In genomic region chr19:7417911-7418849, GRCm38 (mm10) we compare ENCODE assay signal across 8 mouse cellular contexts. TPM values are rescaled to one million over a fixed set of nuclear protein-coding genes. Genes with fewer than 3 reads are reported as not detected.
DNase-seq lines count a peak whose midpoint lies in the region; ATAC-seq and TF ChIP-seq lines count a peak whose summit lies in the region.

No protein-coding gene starts in this region.

- H3K4me1 ChIP-seq in ES-E14 (ENCODE audit: control insufficient read depth in 2 of 2, insufficient read depth in 2 of 2, low read length in 2 of 2, poor library complexity in 1 of 2) = peaks cover 0 to 13% of the 10 kb centered on the region in 2 experiments; a peak in 2 of 4 replicates
- H3K4me1 ChIP-seq in forebrain, embryonic 13.5 days = peaks cover 58% of the 10 kb centered on the region
- peaks cover 23% of the 10 kb centered on the region for H3K4me1 ChIP-seq in lung, postnatal 0 days (ENCODE audit: insufficient read depth, low read depth, low read length)
- peaks cover 26% of the 10 kb centered on the region for H3K4me1 ChIP-seq in thymus, adult 2 months (replicated peaks; ENCODE audit: control insufficient read depth, insufficient read depth, low read length)

- H3K4me2 ChIP-seq in forebrain, embryonic 13.5 days = peak overlapping the region; percentile 88
- peak overlapping the region; percentile 98 for H3K4me2 ChIP-seq in lung, postnatal 0 days (replicated peaks; ENCODE audit: low read depth, low read length)

- ATAC-seq in cerebellum, adult (ENCODE audit: insufficient number of reproducible peaks, low FRiP score, low TSS enrichment) = peak; percentile 38; the same call in 1 of the 2 replicates
- ATAC-seq in forebrain, embryonic 13.5 days = peak; percentile 71
- ATAC-seq in lung, postnatal 0 days = peak; percentile 79

- intact Hi-C loops in heart, postnatal 10 days (cut with DNase I) = loop anchor here (2.0 kb wide), 4 partner anchors 35 to 185 kb away; partner anchors contain the start of genes Rcor2 and Spindoc

- H3K27me3 ChIP-seq in forebrain, embryonic 13.5 days = no peaks in the 10 kb centered on the region
- no peaks in the 10 kb centered on the region for H3K27me3 ChIP-seq in lung, postnatal 0 days (replicated peaks; ENCODE audit: insufficient read depth, low read length)
- peaks cover 3% of the 10 kb centered on the region; the same call in 1 of the 2 replicates for H3K27me3 ChIP-seq in thymus, adult 2 months (ENCODE audit: control insufficient read depth, insufficient read depth, low read length)

- H3K9ac ChIP-seq in ES-E14 (ENCODE audit: insufficient read depth, low read depth, low read length, poor library complexity, severe bottlenecking) = peak overlapping the region; percentile 86
- peak overlapping the region; percentile 99 for H3K9ac ChIP-seq in forebrain, embryonic 13.5 days
- peak overlapping the region; percentile 54 for H3K9ac ChIP-seq in lung, postnatal 0 days (replicated peaks; ENCODE audit: low read depth)

- no peak overlapping the region; the same call in 1 of the 2 replicates for H3K27ac ChIP-seq in ES-E14 (ENCODE audit: insufficient read depth, low read depth, low read length, poor library complexity, severe bottlenecking)
- peak overlapping the region; percentile 98 for H3K27ac ChIP-seq in forebrain, embryonic 13.5 days
- peak overlapping the region; percentile 87 for H3K27ac ChIP-seq in layer of hippocampus, adult 2 months
- H3K27ac ChIP-seq in lung, postnatal 0 days (ENCODE audit: low read length) = peak overlapping the region; percentile 75
- H3K27ac ChIP-seq in thymus, adult 2 months (ENCODE audit: control insufficient read depth, insufficient read depth, low read length) = no peak overlapping the region

- DNase-seq in ES-E14 (ENCODE audit: low read depth, low spot score) = no peak
- peak; percentile 91 for DNase-seq in heart, postnatal 10 days
- DNase-seq in layer of hippocampus, adult 2 months (ENCODE audit: low spot score in 2 of 2) = peak; percentile 79 to 85
- peak; percentile 87 for DNase-seq in lung, postnatal 0 days (ENCODE audit: low spot score)
- peak; percentile 66 for DNase-seq in ovary, adult 18-20 months (ENCODE audit: low spot score)
- peak; percentile 86 for DNase-seq in thymus, adult 2 months

- peak overlapping the region; percentile 82 to 97 for H3K4me3 ChIP-seq in ES-E14 (ENCODE audit: insufficient read depth in 1 of 2, low read depth in 1 of 2, low read length in 2 of 2, poor library complexity in 1 of 2, severe bottlenecking in 1 of 2)
- peak overlapping the region; percentile 85 for H3K4me3 ChIP-seq in forebrain, embryonic 13.5 days
- peak overlapping the region; percentile 74 for H3K4me3 ChIP-seq in layer of hippocampus, adult 2 months
- peak overlapping the region; percentile 74 for H3K4me3 ChIP-seq in lung, postnatal 0 days (ENCODE audit: low read depth, low read length)
- H3K4me3 ChIP-seq in thymus, adult 2 months (ENCODE audit: control insufficient read depth, insufficient read depth, low read length) = peak overlapping the region; percentile 55

- peak; percentile 90 for TF ChIP-seq CTCF in layer of hippocampus, adult 2 months (conservative IDR thresholded peaks at IDR 0.05)
- peak; percentile 83 for TF ChIP-seq CTCF in lung, postnatal 0 days (IDR thresholded peaks at IDR 0.05)
- TF ChIP-seq CTCF in thymus, adult 2 months (IDR thresholded peaks at IDR 0.05; ENCODE audit: borderline replicate concordance, control insufficient read depth, extremely low read depth, insufficient read depth, low read length, poor library complexity) = peak; percentile 97

- in situ Hi-C loops in ES-E14 (cut with MboI; ENCODE audit: low sequenced_read_pairs in 2 of 2, unreplicated experiment in 2 of 2) = no loop called here

- TF ChIP-seq POLR2A in thymus, adult 2 months (IDR thresholded peaks at IDR 0.05; ENCODE audit: control insufficient read depth, extremely low read depth, insufficient read depth, low read length, poor library complexity) = no peak

- H3K36me3 ChIP-seq in ES-E14 (ENCODE audit: control insufficient read depth, insufficient read depth, low read length, poor library complexity, severe bottlenecking) = peaks cover 9% of the 10 kb centered on the region
- peaks cover 35% of the 10 kb centered on the region for H3K36me3 ChIP-seq in forebrain, embryonic 13.5 days (ENCODE audit: poor library complexity, severe bottlenecking)
- H3K36me3 ChIP-seq in lung, postnatal 0 days (ENCODE audit: insufficient read depth, low read length) = no peaks in the 10 kb centered on the region
- H3K36me3 ChIP-seq in thymus, adult 2 months (ENCODE audit: control insufficient read depth, insufficient read depth, low read length) = peaks cover 16% of the 10 kb centered on the region

- H3K9me3 ChIP-seq in ES-E14 (ENCODE audit: control insufficient read depth, insufficient read depth, low read depth, low read length) = no peaks in the 10 kb centered on the region
- H3K9me3 ChIP-seq in forebrain, embryonic 13.5 days (replicated peaks) = no peaks in the 10 kb centered on the region
- H3K9me3 ChIP-seq in lung, postnatal 0 days (ENCODE audit: low read length) = no peaks in the 10 kb centered on the region

- WGBS in forebrain, embryonic 13.5 days = under 1% methylated on average over 35 of the region's 59 CpGs
- WGBS in lung, postnatal 0 days = under 1% methylated on average over 47 of the region's 59 CpGs
- WGBS in thymus, adult 2 months = 2% methylated on average over 56 of the region's 59 CpGs

- no peak for TF ChIP-seq EP300 in lung, postnatal 0 days (IDR thresholded peaks at IDR 0.05)

TF ChIP-seq in ES-E14, 5 proteins besides CTCF, POLR2A, EP300 and RAD21:
- TF ChIP-seq MAFK (IDR thresholded peaks at IDR 0.05; ENCODE audit: insufficient read depth, low read depth, low read length) (no peak), ZC3H11A (IDR thresholded peaks at IDR 0.05; ENCODE audit: borderline replicate concordance, low read depth, low read length) (peak; percentile 10; the same call in 1 of the 2 replicates)

RNA-seq across cellular contexts. Expression of gene 2700081O15Rik, which starts 0.8 kb away (rescaled TPM):
- total RNA-seq in ES-E14 (2012; rRNA removed) = 28.3 and 40.4 TPM in 2 replicates
- 16.7 and 18.2 TPM in 2 replicates for polyA plus RNA-seq in forebrain, embryonic 13.5 days (2015; fragmentation: Nextera tagmentation; extraction: Ambion mirVana)
- 10 to 100 TPM; 25.1 to 32.8 TPM for total RNA-seq in heart, postnatal 10 days (2021)
- 10 to 100 TPM; 45.7 to 47.4 TPM for total RNA-seq in layer of hippocampus, adult 2 months (2021)
- 4.4 and 5.0 TPM in 2 replicates for polyA plus RNA-seq in lung, postnatal 0 days (2015; fragmentation: Nextera tagmentation; extraction: Ambion mirVana)
- polyA plus RNA-seq in thymus, adult 2 months (2012; rRNA removed) = 68.3 and 80.8 TPM in 2 replicates

RNA-seq across cellular contexts. Expression of gene Spindoc, which starts 35.4 kb away (rescaled TPM):
- 36.8 and 40.0 TPM in 2 replicates for total RNA-seq in ES-E14 (2012; rRNA removed)
- polyA plus RNA-seq in forebrain, embryonic 13.5 days (2015; fragmentation: Nextera tagmentation; extraction: Ambion mirVana) = 42.1 and 47.5 TPM in 2 replicates
- 10 to 100 TPM; 27.2 to 28.5 TPM for total RNA-seq in heart, postnatal 10 days (2021)
- total RNA-seq in layer of hippocampus, adult 2 months (2021) = 10 to 100 TPM; 30.2 to 31.7 TPM
- 16.1 and 17.2 TPM in 2 replicates for polyA plus RNA-seq in lung, postnatal 0 days (2015; fragmentation: Nextera tagmentation; extraction: Ambion mirVana)
- 48.9 and 61.9 TPM in 2 replicates for polyA plus RNA-seq in thymus, adult 2 months (2012; rRNA removed)

Comparison
In these comparisons a context has a peak if more than half of its experiments do, and no peak if none do; other contexts are left out.
1. H3K27ac ChIP-seq: peak in forebrain, embryonic 13.5 days (single experiment), layer of hippocampus, adult 2 months (single experiment) and lung, postnatal 0 days (single experiment); none in ES-E14 (single experiment) and thymus, adult 2 months (single experiment).
2. Peak in every context shown above with its lines, with median percentiles within 50 percentile points of each other: H3K4me3 ChIP-seq, H3K9ac ChIP-seq, ATAC-seq and CTCF ChIP-seq.